9 mouse cellular contexts compared by ENCODE assay signal in genomic region chr15:59201894-59202670, GRCm38 (mm10).
DNase-seq lines count a peak whose midpoint lies in the region; ATAC-seq and TF ChIP-seq lines count a peak whose summit lies in the region.
"Had no signal": no experiment of that assay in that cellular context is flagged by ENCODE, and none has a peak within 500 bp of the region (broad histone marks: within the 10 kb centered on the region; RNA-seq: fewer than 3 reads in every experiment).

No protein-coding gene starts in this region.

- no peak overlapping the region for H3K9ac ChIP-seq in lung, embryonic 14.5 days
- no peak overlapping the region for H3K9ac ChIP-seq in forebrain, embryonic 13.5 days
- H3K9ac ChIP-seq: hindbrain, embryonic 13.5 days had no signal

- no peaks in the 10 kb centered on the region for H3K36me3 ChIP-seq in lung, embryonic 14.5 days (ENCODE audit: insufficient read depth)
- no peaks in the 10 kb centered on the region for H3K36me3 ChIP-seq in forebrain, embryonic 13.5 days (ENCODE audit: poor library complexity, severe bottlenecking)
- H3K36me3 ChIP-seq: hindbrain, embryonic 13.5 days had no signal

- H3K9me3 ChIP-seq in lung, embryonic 14.5 days (ENCODE audit: low read depth, low read length): no peaks in the 10 kb centered on the region
- H3K9me3 ChIP-seq in forebrain, embryonic 13.5 days (replicated peaks): no peaks in the 10 kb centered on the region
- H3K9me3 ChIP-seq: hindbrain, embryonic 13.5 days had no signal

- 72% methylated on average over 19 of the region's 19 CpGs for WGBS in lung, embryonic 14.5 days
- 58% methylated on average over 19 of the region's 19 CpGs for WGBS in lung, adult 2 months
- WGBS in forebrain, embryonic 13.5 days: 88% methylated on average over 19 of the region's 19 CpGs

- intact Hi-C loops in gastrocnemius, postnatal 14 days (cut with DNase I; ENCODE audit: low total_unique reads): loop anchor here (5.0 kb wide), 1 partner anchor 230 kb away; no protein-coding TSS in a partner anchor
- intact Hi-C loops in heart, postnatal 14 days (cut with DNase I): loop anchor here (2.0 kb wide), 2 partner anchors 121 to 147 kb away; no protein-coding TSS in a partner anchor

- no peak overlapping the region for H3K4me3 ChIP-seq in lung, embryonic 14.5 days (ENCODE audit: low read depth, low read length)
- no peak overlapping the region for H3K4me3 ChIP-seq in lung, adult 2 months (replicated peaks; ENCODE audit: extremely low read depth, low read depth, low read length)
- H3K4me3 ChIP-seq in brown adipose tissue, adult 24 weeks (ENCODE audit: insufficient read depth, low read depth, low read length): peak overlapping the region; percentile 32
- no peak overlapping the region for H3K4me3 ChIP-seq in forebrain, embryonic 13.5 days
- H3K4me3 ChIP-seq: hindbrain, embryonic 13.5 days had no signal

- peaks cover 37% of the 10 kb centered on the region for H3K4me1 ChIP-seq in lung, embryonic 14.5 days (ENCODE audit: insufficient read depth)
- H3K4me1 ChIP-seq in lung, adult 2 months (ENCODE audit: control insufficient read depth, insufficient read depth, low read length): peaks cover 18% of the 10 kb centered on the region
- H3K4me1 ChIP-seq in brown adipose tissue, adult 24 weeks (ENCODE audit: control insufficient read depth, insufficient read depth, insufficient read length, low read length): peaks cover 21% of the 10 kb centered on the region
- peaks cover 15% of the 10 kb centered on the region for H3K4me1 ChIP-seq in forebrain, embryonic 13.5 days

- no peak for ATAC-seq in lung, embryonic 14.5 days (ENCODE audit: insufficient read depth)
- no peak for ATAC-seq in forebrain, embryonic 13.5 days

- peak overlapping the region; percentile 72; the same call in 1 of the 2 replicates for H3K27ac ChIP-seq in lung, embryonic 14.5 days (ENCODE audit: low read depth)
- H3K27ac ChIP-seq in brown adipose tissue, adult 24 weeks (replicated peaks; ENCODE audit: low read depth, low read length): peak overlapping the region; percentile 81
- no peak overlapping the region for H3K27ac ChIP-seq in forebrain, embryonic 13.5 days
- H3K27ac ChIP-seq: hindbrain, embryonic 13.5 days had no signal

- peak; percentile 21 for DNase-seq in gastrocnemius, postnatal 14 days
- DNase-seq in gastrocnemius, adult 8-10 months (ENCODE audit: low spot score in 2 of 2): no peak
- peak; percentile 43 for DNase-seq in lung, embryonic 14.5 days
- no peak for DNase-seq in lung, adult 2 months
- DNase-seq in heart, postnatal 14 days: peak; percentile 40 to 43
- no peak for DNase-seq in MN1 (ENCODE audit: low spot score)

- H3K27me3 ChIP-seq in lung, embryonic 14.5 days (ENCODE audit: insufficient read depth, low read length): no peaks in the 10 kb centered on the region
- H3K27me3 ChIP-seq in forebrain, embryonic 13.5 days: no peaks in the 10 kb centered on the region

- no peak overlapping the region for H3K4me2 ChIP-seq in lung, embryonic 14.5 days
- no peak overlapping the region for H3K4me2 ChIP-seq in forebrain, embryonic 13.5 days
- H3K4me2 ChIP-seq: hindbrain, embryonic 13.5 days had no signal

- no peak for TF ChIP-seq POLR2A in lung, adult 2 months (IDR thresholded peaks at IDR 0.05; ENCODE audit: borderline replicate concordance, extremely low read depth, low read depth, low read length)

- no peak for TF ChIP-seq CTCF in lung, embryonic 14.5 days (IDR thresholded peaks at IDR 0.05; ENCODE audit: low read depth)
- TF ChIP-seq CTCF in lung, adult 2 months (IDR thresholded peaks at IDR 0.05; ENCODE audit: insufficient read depth, low read length): no peak

Comparison
In these comparisons a context has a peak if more than half of its experiments do, and no peak if none do; other contexts are left out.
1. DNase-seq: peak in gastrocnemius, postnatal 14 days (single experiment), lung, embryonic 14.5 days (single experiment) and heart, postnatal 14 days (2 of 2); none in gastrocnemius, adult 8-10 months (0 of 2), lung, adult 2 months (single experiment) and MN1 (single experiment).